Mouse (Mus musculus): ENCODE results near the gene Gm7903.
"Not testable (repeated sequence)": the region's sequence is repeated elsewhere in the genome, so short reads cannot be mapped to it uniquely, and the experiment has no call there.

DNA sequence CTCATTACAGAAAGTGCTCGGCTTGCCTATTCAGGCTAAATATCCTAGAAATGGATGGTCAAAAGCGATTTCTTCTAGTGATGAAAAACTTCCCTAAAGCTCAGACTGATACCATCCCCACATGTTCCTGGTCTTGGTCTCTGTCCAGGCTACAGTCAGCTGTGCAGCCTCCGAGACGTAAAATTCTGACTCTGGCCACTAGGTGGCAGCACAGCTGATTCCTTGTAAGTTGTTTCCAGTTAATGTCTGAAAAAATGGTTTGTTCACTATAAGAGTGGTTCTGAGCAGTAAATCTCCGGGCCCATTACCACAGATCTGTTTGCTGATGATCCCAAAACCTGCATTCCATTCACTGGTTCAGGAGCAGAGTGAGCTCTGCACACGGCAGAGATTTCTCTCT lies 48.3 kb downstream of the Gm7903 start:
- TF ChIP-seq CTCF (IDR thresholded peaks at IDR 0.05; ENCODE audit: low read depth, low read length); GATA2 (IDR thresholded peaks at IDR 0.05; ENCODE audit: borderline replicate concordance, low read depth, low read length); TAL1 (conservative IDR thresholded peaks at IDR 0.05; ENCODE audit: low read depth, low read length); GATA1 (IDR thresholded peaks at IDR 0.05; ENCODE audit: borderline replicate concordance, low read length): not testable (repeated sequence)
